Mouse (Mus musculus) kidney, adult 9 months (tissue): ENCODE measurements around the gene Olfr1240.

Source experiments
- DNase-seq: peaks from one replicate; pipeline ENCODE4 v3.0.0; 2022

Gene Olfr1240

GRCm38 (mm10) chr2:89442900-89443299 lies at the start of gene Olfr1240:
Gene Olfr1240, minus strand, starts transcription at chr2:89443000.
- DNase-seq: no peak

- no peak for DNase-seq
Observed at GRCm38 (mm10) chr2:89487026-89487425, 44.2 kb upstream of the Olfr1240 start, which contains the start of gene Olfr1241. Gene Olfr1241, minus strand, starts transcription at chr2:89487126.

GRCm38 (mm10) chr2:89420307-89420706 lies 22.5 kb downstream of the Olfr1240 start, which contains the start of gene Olfr1239:
Gene Olfr1239, minus strand, starts transcription at chr2:89420407.
- no peak for DNase-seq

GRCm38 (mm10) chr2:89414557-89414956 lies 28.2 kb downstream of the Olfr1240 start:
- DNase-seq: no peak

GRCm38 (mm10) chr2:89409576-89409975 lies 33.2 kb downstream of the Olfr1240 start, which contains the start of gene Olfr1238:
Gene Olfr1238, minus strand, starts transcription at chr2:89409676.
- no peak for DNase-seq

- no peak for DNase-seq
Observed at GRCm38 (mm10) chr2:89400882-89401281, 41.9 kb downstream of the Olfr1240 start.
